In genomic region chr16:49016620-49017332, GRCm38 (mm10) we compare ENCODE assay signal across 12 mouse cellular contexts. TPM values are rescaled to one million over a fixed set of nuclear protein-coding genes. Genes with fewer than 3 reads are reported as not detected.
DNase-seq lines count a peak whose midpoint lies in the region; ATAC-seq lines count a peak whose summit lies in the region.
"Had no signal": no experiment of that assay in that cellular context is flagged by ENCODE, and none has a peak within 500 bp of the region (broad histone marks: within the 10 kb centered on the region; RNA-seq: fewer than 3 reads in every experiment).

No protein-coding gene starts in this region.

- H3K9me3 ChIP-seq in forebrain, embryonic 15.5 days: no peaks in the 10 kb centered on the region
- H3K9me3 ChIP-seq: embryonic facial prominence, embryonic 15.5 days had no signal

- WGBS in forebrain, embryonic 15.5 days: 41% methylated on average over 5 of the region's 5 CpGs

- H3K27me3 ChIP-seq in forebrain, embryonic 15.5 days: no peaks in the 10 kb centered on the region
- H3K27me3 ChIP-seq: embryonic facial prominence, embryonic 15.5 days had no signal

- no peak overlapping the region for H3K27ac ChIP-seq in forebrain, embryonic 15.5 days (replicated peaks)
- H3K27ac ChIP-seq: embryonic facial prominence, embryonic 15.5 days; macrophage had no signal

- H3K9ac ChIP-seq in forebrain, embryonic 15.5 days (replicated peaks): no peak overlapping the region
- H3K9ac ChIP-seq: embryonic facial prominence, embryonic 15.5 days had no signal

- no peaks in the 10 kb centered on the region for H3K4me1 ChIP-seq in forebrain, embryonic 15.5 days
- H3K4me1 ChIP-seq: embryonic facial prominence, embryonic 15.5 days had no signal

- no peak overlapping the region for H3K4me3 ChIP-seq in forebrain, embryonic 15.5 days
- H3K4me3 ChIP-seq: embryonic facial prominence, embryonic 15.5 days had no signal

- H3K4me2 ChIP-seq in forebrain, embryonic 15.5 days (replicated peaks): no peak overlapping the region
- H3K4me2 ChIP-seq: embryonic facial prominence, embryonic 15.5 days had no signal

- peak; percentile 68; the same call in 1 of the 2 replicates for ATAC-seq in forebrain, embryonic 15.5 days (replicated peaks)

- H3K36me3 ChIP-seq in forebrain, embryonic 15.5 days: peaks cover 9% of the 10 kb centered on the region

- DNase-seq in cerebellum, adult 9-10 months: peak; percentile 7
- DNase-seq in cerebellum, adult 8-10 months: no peak
- peak; percentile 16 for DNase-seq in layer of hippocampus, adult 11-12 months (ENCODE audit: low spot score)
- no peak for DNase-seq in layer of hippocampus, postnatal 25 days (ENCODE audit: extremely low spot score in 1 of 2, low spot score in 1 of 2)
- peak; percentile 34 for DNase-seq in A20 (ENCODE audit: low read depth, low spot score)
- no peak for DNase-seq in ovary, adult 18-20 months (ENCODE audit: low spot score)
- DNase-seq in urinary bladder, postnatal 14 days (ENCODE audit: low spot score): no peak

RNA-seq across cellular contexts. Expression of gene Cip2a, which starts 22.8 kb away (rescaled TPM):
- total RNA-seq in layer of hippocampus, postnatal 25 days (2021): 1 to 10 TPM; 1.6 to 2.5 TPM
- 17.5 and 20.0 TPM in 2 replicates for polyA plus RNA-seq in forebrain, embryonic 15.5 days (2015; fragmentation: Nextera tagmentation; extraction: Ambion mirVana)

RNA-seq across cellular contexts. Expression of gene Dzip3, which starts 22.8 kb away (rescaled TPM):
- 10 to 100 TPM; 80.1 to 82.7 TPM for total RNA-seq in layer of hippocampus, postnatal 25 days (2021)
- polyA plus RNA-seq in forebrain, embryonic 15.5 days (2015; fragmentation: Nextera tagmentation; extraction: Ambion mirVana): 48.4 and 48.7 TPM in 2 replicates

RNA-seq across cellular contexts. Expression of gene Myh15, which starts 40.5 kb away (rescaled TPM):
- total RNA-seq in layer of hippocampus, postnatal 25 days (2021): under 1 TPM; 0.75 to 0.86 TPM
- polyA plus RNA-seq in forebrain, embryonic 15.5 days (2015; fragmentation: Nextera tagmentation; extraction: Ambion mirVana): 0.05 and 0.11 TPM in 2 replicates
- total RNA-seq: adrenal gland, postnatal 4 days had no signal
- polyA plus RNA-seq: heart, embryonic 14.5 days had no signal

Comparison
In these comparisons a context has a peak if more than half of its experiments do, and no peak if none do; other contexts are left out.
1. DNase-seq: peak in cerebellum, adult 9-10 months (single experiment), layer of hippocampus, adult 11-12 months (single experiment) and A20 (single experiment); none in cerebellum, adult 8-10 months (single experiment), layer of hippocampus, postnatal 25 days (0 of 2), ovary, adult 18-20 months (single experiment) and urinary bladder, postnatal 14 days (single experiment).